Mouse (Mus musculus) bone marrow, adult 2 months (tissue): ENCODE measurements around the gene Wwc1.

Experiments
- CTCF ChIP-seq: fragments of 200-500 bp; IDR thresholded peaks from 2 replicates; pipeline ENCODE4 v1.5.1; 2011; ENCODE audit warnings: low read length, control low read depth; ENCODE audit not compliant: control insufficient read depth, insufficient read depth
- POLR2A ChIP-seq: fragments of 200-500 bp; IDR thresholded peaks from 2 replicates; pipeline ENCODE4 v1.6.1; 2011; ENCODE audit warnings: low read depth, mild to moderate bottlenecking, control low read depth, low read length, borderline replicate concordance; ENCODE audit not compliant: control insufficient read depth

DNA sequence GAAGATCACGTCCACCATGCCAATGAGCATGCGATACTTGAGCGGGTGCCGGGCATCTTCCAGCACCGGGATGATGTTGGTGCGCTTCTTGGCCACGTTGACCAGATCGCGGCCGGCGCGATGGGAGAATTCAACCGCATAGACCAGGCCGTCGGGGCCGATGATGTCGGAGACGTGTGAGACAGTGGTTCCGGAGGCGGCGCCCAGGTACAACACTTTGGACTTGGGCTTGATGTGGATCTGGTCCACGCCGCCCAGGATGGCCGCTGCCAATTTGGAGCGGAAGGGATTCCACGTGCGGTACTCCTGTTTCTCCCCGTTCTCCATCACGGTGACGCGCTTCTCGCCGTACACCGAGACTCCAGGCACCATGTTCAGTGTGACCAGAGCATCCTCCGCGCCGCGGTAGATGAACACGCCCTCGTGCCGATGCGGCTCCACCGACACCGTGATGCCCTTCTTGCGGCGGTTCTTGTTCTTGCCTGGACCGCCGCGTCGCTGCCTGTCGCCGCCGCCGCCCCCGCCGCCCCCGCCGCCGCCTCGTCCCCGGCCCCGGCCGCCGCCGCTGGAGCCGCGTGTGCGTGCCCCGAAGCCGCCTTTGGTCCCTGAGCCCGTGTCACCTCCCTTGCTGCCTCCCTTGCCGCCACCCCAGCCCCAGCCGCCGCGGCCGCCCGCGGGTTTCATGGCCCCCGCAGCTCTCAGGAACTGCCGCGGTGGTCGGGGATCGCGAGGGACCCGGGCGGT lies 182.4 kb downstream of the Wwc1 start:
- TF ChIP-seq POLR2A (no peak), CTCF (no peak)
